Mouse (Mus musculus): ENCODE results near the gene Prdx5. TPM values are rescaled to one million over a fixed set of nuclear protein-coding genes. Genes with fewer than 3 reads are reported as not detected.

Gene Prdx5
- total and polyA plus RNA-seq, 3 experiments, result 130 to 246 TPM; not detected in 1

GRCm38 (mm10) chr19:6926559-6927255 lies 16.8 kb upstream of the Prdx5 start:
- Histone ChIP-seq H3K9ac (ENCODE audit: control insufficient read depth, low read depth, low read length, poor library complexity, severe bottlenecking) (no peak overlapping the region), H3K4me3 (ENCODE audit: control insufficient read depth in 1 of 2, insufficient read depth in 1 of 2, low read depth in 2 of 2, low read length in 2 of 2) (no peak overlapping the region), H3K36me3 (ENCODE audit: control insufficient read depth in 1 of 2, insufficient read depth in 2 of 2, low read length in 2 of 2) (peaks cover 0 to 3% of the 10 kb centered on the region in 2 experiments; a peak in 1 of 4 replicates), H3K79me2 (ENCODE audit: control insufficient read depth, insufficient read depth, low read length, poor library complexity) (no peaks in the 10 kb centered on the region; the same call in 1 of the 2 replicates), H3K27ac (ENCODE audit: control insufficient read depth, low read depth, low read length) (no peak overlapping the region), H3K4me1 (ENCODE audit: control insufficient read depth in 1 of 2, insufficient read depth in 2 of 2, low read length in 2 of 2) (peaks cover 0 to 10% of the 10 kb centered on the region in 2 experiments; a peak in 1 of 4 replicates), H3K27me3 (ENCODE audit: control insufficient read depth in 1 of 2, insufficient read depth in 2 of 2, low read length in 2 of 2) (no peaks in the 10 kb centered on the region), H3K9me3 (replicated peaks; ENCODE audit: insufficient read depth, low read length) (no peaks in the 10 kb centered on the region)
- no peak for DNase-seq (ENCODE audit: low read depth, low spot score)
- TF ChIP-seq MYC (IDR thresholded peaks at IDR 0.05; ENCODE audit: low read depth, low read length) (no peak), TBP (IDR thresholded peaks at IDR 0.05; ENCODE audit: low read depth, low read length) (no peak), MAX (IDR thresholded peaks at IDR 0.05; ENCODE audit: low read length) (no peak)

DNA sequence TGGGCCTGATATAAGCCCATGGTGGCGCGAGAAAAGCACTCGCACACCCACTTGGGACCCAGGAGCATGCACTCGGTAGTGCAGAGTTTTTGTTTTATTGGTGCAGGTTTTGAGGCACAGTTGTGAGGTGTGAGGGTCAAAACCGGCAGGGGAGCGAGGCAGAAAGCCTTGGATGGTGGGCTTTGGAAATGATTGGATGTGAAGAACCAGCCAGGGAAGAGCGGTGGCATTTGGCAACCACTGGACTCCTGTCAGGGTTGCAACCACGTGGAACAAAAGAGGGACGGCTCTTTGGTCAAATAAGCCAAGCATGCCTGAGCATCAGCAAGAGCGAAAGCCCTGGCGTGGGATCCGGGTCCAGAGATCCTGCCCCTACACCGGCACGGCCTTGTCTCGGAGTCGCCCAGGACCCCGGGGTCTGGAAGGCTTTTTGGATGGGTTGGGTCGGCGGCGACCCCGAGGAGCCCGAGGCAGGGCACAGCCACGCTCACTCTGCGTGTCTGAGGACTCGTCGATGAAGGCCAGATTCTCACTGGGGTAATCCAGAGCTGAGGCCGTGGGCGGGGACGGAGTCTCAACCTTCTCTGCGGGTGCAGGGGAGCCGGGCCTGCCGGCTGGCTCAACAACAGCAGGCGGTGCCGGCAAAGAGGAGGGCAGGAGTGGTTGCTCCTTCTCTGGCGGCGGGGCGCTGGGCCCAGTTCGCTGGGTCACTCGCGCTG lies 15.9 kb upstream of the Prdx5 start:
- DNase-seq (ENCODE audit: low read depth, low spot score), result no peak
- Histone ChIP-seq H3K9me3 (replicated peaks; ENCODE audit: insufficient read depth, low read length) (no peaks in the 10 kb centered on the region), H3K4me1 (ENCODE audit: control insufficient read depth in 1 of 2, insufficient read depth in 2 of 2, low read length in 2 of 2) (peaks cover 0 to 10% of the 10 kb centered on the region in 2 experiments; a peak in 1 of 4 replicates), H3K9ac (ENCODE audit: control insufficient read depth, low read depth, low read length, poor library complexity, severe bottlenecking) (no peak overlapping the region), H3K36me3 (ENCODE audit: control insufficient read depth in 1 of 2, insufficient read depth in 2 of 2, low read length in 2 of 2) (peaks cover 0 to 3% of the 10 kb centered on the region in 2 experiments; a peak in 1 of 4 replicates), H3K27me3 (ENCODE audit: control insufficient read depth in 1 of 2, insufficient read depth in 2 of 2, low read length in 2 of 2) (no peaks in the 10 kb centered on the region), H3K4me3 (ENCODE audit: control insufficient read depth in 1 of 2, insufficient read depth in 1 of 2, low read depth in 2 of 2, low read length in 2 of 2) (no peak overlapping the region), H3K79me2 (ENCODE audit: control insufficient read depth, insufficient read depth, low read length, poor library complexity) (peaks cover 5% of the 10 kb centered on the region), H3K27ac (ENCODE audit: control insufficient read depth, low read depth, low read length) (no peak overlapping the region)
- TF ChIP-seq MYC (IDR thresholded peaks at IDR 0.05; ENCODE audit: low read depth, low read length) (no peak), SMC3 (IDR thresholded peaks at IDR 0.05; ENCODE audit: low read depth, low read length) (no peak)

- Histone ChIP-seq H3K4me3 (ENCODE audit: control insufficient read depth in 1 of 2, insufficient read depth in 1 of 2, low read depth in 2 of 2, low read length in 2 of 2) (no peak within 1 kb of the TSS), H3K9me3 (replicated peaks; ENCODE audit: insufficient read depth, low read length) (no peaks in the 10 kb centered on the region), H3K4me1 (ENCODE audit: control insufficient read depth in 1 of 2, insufficient read depth in 2 of 2, low read length in 2 of 2) (peaks cover 0 to 10% of the 10 kb centered on the region in 2 experiments; a peak in 1 of 4 replicates), H3K27ac (ENCODE audit: control insufficient read depth, low read depth, low read length) (no peak within 1 kb of the TSS), H3K9ac (ENCODE audit: control insufficient read depth, low read depth, low read length, poor library complexity, severe bottlenecking) (no peak within 1 kb of the TSS), H3K36me3 (ENCODE audit: control insufficient read depth in 1 of 2, insufficient read depth in 2 of 2, low read length in 2 of 2) (peaks cover 0 to 5% of the 10 kb centered on the region in 2 experiments; a peak in 1 of 4 replicates), H3K27me3 (ENCODE audit: control insufficient read depth in 1 of 2, insufficient read depth in 2 of 2, low read length in 2 of 2) (no peaks in the 10 kb centered on the region), H3K79me2 (ENCODE audit: control insufficient read depth, insufficient read depth, low read length, poor library complexity) (peaks cover 9% of the 10 kb centered on the region)
- TF ChIP-seq USF1 (IDR thresholded peaks at IDR 0.05; ENCODE audit: low read depth, low read length), result no peak
- no peak for TF ChIP-seq MAFK (IDR thresholded peaks at IDR 0.05; ENCODE audit: borderline replicate concordance, low read depth, low read length)
- no peak for TF ChIP-seq POLR2A (IDR thresholded peaks at IDR 0.05; ENCODE audit: control insufficient read depth in 1 of 2, insufficient read depth in 1 of 2, low read depth in 1 of 2, low read length in 2 of 2, poor library complexity in 1 of 2)
- no peak for TF ChIP-seq USF2 (IDR thresholded peaks at IDR 0.05; ENCODE audit: borderline replicate concordance in 1 of 2, insufficient read depth in 1 of 2, low read depth in 1 of 2, low read length in 2 of 2)
- no peak for TF ChIP-seq KAT2A (conservative IDR thresholded peaks at IDR 0.05; ENCODE audit: low read depth, low read length)
- no peak for TF ChIP-seq NRF1 (IDR thresholded peaks at IDR 0.05; ENCODE audit: insufficient read depth, low read depth, low read length, poor library complexity, severe bottlenecking)
- no peak for TF ChIP-seq E2F4 (IDR thresholded peaks at IDR 0.05; ENCODE audit: borderline replicate concordance, low read depth, low read length)
- TF ChIP-seq MYC (IDR thresholded peaks at IDR 0.05; ENCODE audit: low read depth, low read length), result no peak
- no peak for DNase-seq (ENCODE audit: low read depth, low spot score)
Observed at GRCm38 (mm10) chr19:6925307-6925573, 15.3 kb upstream of the Prdx5 start, which contains the start of gene Catsperz. Gene Catsperz (minus strand): TSS chr19:6925380.
